Mouse (Mus musculus) testis, adult 2 months (tissue): ENCODE measurements around the gene Clec12a.
"Not testable (repeated sequence)": the region's sequence is repeated elsewhere in the genome, so short reads cannot be mapped to it uniquely, and the experiment has no call there.

ENCODE experiments used
- CTCF ChIP-seq: fragments of 200-500 bp; IDR thresholded peaks from 2 replicates; pipeline ENCODE4 v1.5.1; 2012; ENCODE audit warnings: low read depth, mild to moderate bottlenecking, inconsistent platforms, low read length, moderate library complexity; ENCODE audit not compliant: control insufficient read depth, insufficient read depth, insufficient replicate concordance
- POLR2A ChIP-seq: fragments of 200-500 bp; IDR thresholded peaks from 2 replicates; pipeline ENCODE4 v1.6.1; 2012; ENCODE audit warnings: low read depth, mild to moderate bottlenecking, inconsistent platforms, low read length, moderate library complexity; ENCODE audit not compliant: control insufficient read depth

- not testable (repeated sequence) for TF ChIP-seq CTCF, POLR2A
Observed at GRCm38 (mm10) chr6:129342391-129342790, at the start of gene Clec12a.
